Mouse (Mus musculus) cerebellum, adult 11-12 months (tissue): ENCODE results near the gene Thsd4.

Experiments used
- DNase-seq: peaks from one replicate; pipeline ENCODE4 v3.0.0; 2022

The Thsd4 gene

GRCm38 (mm10) chr9:60521806-60522264, at the start of gene Thsd4:
TSS of gene Thsd4 (minus strand) at chr9:60522046.
- DNase-seq: peak; percentile 16

GRCm38 (mm10) chr9:60571041-60571440, 49.2 kb upstream of the Thsd4 start:
- DNase-seq: no peak

- no peak for DNase-seq
Observed at GRCm38 (mm10) chr9:60569366-60569765, 47.5 kb upstream of the Thsd4 start.

- DNase-seq: no peak
Observed at GRCm38 (mm10) chr9:60563809-60564208, 42.0 kb upstream of the Thsd4 start.

- DNase-seq: no peak
Observed at GRCm38 (mm10) chr9:60562443-60563371, 40.9 kb upstream of the Thsd4 start.

- no peak for DNase-seq
Observed at GRCm38 (mm10) chr9:60561641-60562289, 39.9 kb upstream of the Thsd4 start.

GRCm38 (mm10) chr9:60558507-60558906, 36.7 kb upstream of the Thsd4 start:
- DNase-seq: no peak

GRCm38 (mm10) chr9:60551238-60551637, 29.4 kb upstream of the Thsd4 start:
- DNase-seq: no peak

GRCm38 (mm10) chr9:60548182-60548581, 26.3 kb upstream of the Thsd4 start:
- DNase-seq: peak; percentile 15

GRCm38 (mm10) chr9:60546169-60546568, 24.3 kb upstream of the Thsd4 start:
- DNase-seq: no peak

- no peak for DNase-seq
Observed at GRCm38 (mm10) chr9:60545361-60546096, 23.7 kb upstream of the Thsd4 start.

- no peak for DNase-seq
Observed at GRCm38 (mm10) chr9:60543422-60544015, 21.7 kb upstream of the Thsd4 start.

GRCm38 (mm10) chr9:60530310-60530709, 8.5 kb upstream of the Thsd4 start:
- no peak for DNase-seq

GRCm38 (mm10) chr9:60529348-60530243, 7.8 kb upstream of the Thsd4 start:
- DNase-seq: no peak

- DNase-seq: no peak
Observed at GRCm38 (mm10) chr9:60528269-60528668, 6.4 kb upstream of the Thsd4 start.

GRCm38 (mm10) chr9:60527836-60528235, 6.0 kb upstream of the Thsd4 start:
- no peak for DNase-seq

GRCm38 (mm10) chr9:60527051-60527450, 5.2 kb upstream of the Thsd4 start:
- no peak for DNase-seq

- DNase-seq: no peak
Observed at GRCm38 (mm10) chr9:60526195-60526594, 4.3 kb upstream of the Thsd4 start.

- no peak for DNase-seq
Observed at GRCm38 (mm10) chr9:60521143-60521542, 703 bp downstream of the Thsd4 start.

- DNase-seq: no peak
Observed at GRCm38 (mm10) chr9:60519601-60520000, 2.2 kb downstream of the Thsd4 start.

- no peak for DNase-seq
Observed at GRCm38 (mm10) chr9:60518216-60518615, 3.6 kb downstream of the Thsd4 start.

- DNase-seq: no peak
Observed at GRCm38 (mm10) chr9:60517148-60517547, 4.7 kb downstream of the Thsd4 start.
